Mouse (Mus musculus): Measurements from ENCODE around the gene Tnfrsf1a. TPM values are rescaled to one million over a fixed set of nuclear protein-coding genes. Genes with fewer than 3 reads are reported as not detected.
A peak's percentile ranks its signal among the peaks of the same experiment; 100 is the strongest.

Tnfrsf1a gene
- polyA plus RNA-seq, 1 experiment from 2014 or later = 24.0 TPM

DNA sequence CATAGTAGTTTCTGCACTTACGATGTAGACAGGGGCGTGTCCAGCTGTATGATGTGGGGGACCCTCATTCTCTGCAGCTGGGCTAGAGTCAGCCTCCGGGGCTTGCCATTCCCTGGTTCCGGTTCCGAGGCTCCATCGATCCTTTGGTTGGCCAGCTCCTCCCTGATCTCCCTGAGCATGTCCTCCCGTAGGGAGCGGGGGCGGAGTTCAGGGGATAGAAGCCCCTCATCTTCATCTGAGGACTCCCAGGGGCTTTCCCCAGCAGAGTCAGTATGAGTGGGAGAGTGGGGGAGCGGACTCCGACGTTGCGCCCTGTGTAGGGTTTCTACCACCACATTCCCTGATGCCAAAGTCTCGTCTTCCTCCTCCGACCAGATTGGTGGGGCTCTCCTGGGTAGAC lies 13.9 kb downstream of the Tnfrsf1a start:
- H3K9ac ChIP-seq (ENCODE audit: low read length) = no peak overlapping the region
- peaks cover 27% of the 10 kb centered on the region for H3K27me3 ChIP-seq (ENCODE audit: control insufficient read depth, insufficient read depth, low read length)
- no peak for ATAC-seq (replicated peaks; ENCODE audit: low FRiP score)
- no peak overlapping the region for H3K4me3 ChIP-seq (ENCODE audit: low read depth, low read length)
- H3K9me3 ChIP-seq (ENCODE audit: control insufficient read depth, low read length) = no peaks in the 10 kb centered on the region
- no peak overlapping the region for H3K27ac ChIP-seq (ENCODE audit: low read depth, low read length)
- H3K4me2 ChIP-seq (ENCODE audit: low read depth, low read length, severe bottlenecking) = peak overlapping the region; percentile 1; the same call in 1 of the 2 replicates
- H3K4me1 ChIP-seq (replicated peaks; ENCODE audit: control insufficient read depth, insufficient read depth, low read length) = peaks cover 6% of the 10 kb centered on the region; the same call in 1 of the 2 replicates
- WGBS = 13% methylated on average over 15 of the region's 15 CpGs
- no peaks in the 10 kb centered on the region for H3K36me3 ChIP-seq (ENCODE audit: control insufficient read depth, insufficient read depth, low read length)
- no peak for DNase-seq (ENCODE audit: low spot score)

DNA sequence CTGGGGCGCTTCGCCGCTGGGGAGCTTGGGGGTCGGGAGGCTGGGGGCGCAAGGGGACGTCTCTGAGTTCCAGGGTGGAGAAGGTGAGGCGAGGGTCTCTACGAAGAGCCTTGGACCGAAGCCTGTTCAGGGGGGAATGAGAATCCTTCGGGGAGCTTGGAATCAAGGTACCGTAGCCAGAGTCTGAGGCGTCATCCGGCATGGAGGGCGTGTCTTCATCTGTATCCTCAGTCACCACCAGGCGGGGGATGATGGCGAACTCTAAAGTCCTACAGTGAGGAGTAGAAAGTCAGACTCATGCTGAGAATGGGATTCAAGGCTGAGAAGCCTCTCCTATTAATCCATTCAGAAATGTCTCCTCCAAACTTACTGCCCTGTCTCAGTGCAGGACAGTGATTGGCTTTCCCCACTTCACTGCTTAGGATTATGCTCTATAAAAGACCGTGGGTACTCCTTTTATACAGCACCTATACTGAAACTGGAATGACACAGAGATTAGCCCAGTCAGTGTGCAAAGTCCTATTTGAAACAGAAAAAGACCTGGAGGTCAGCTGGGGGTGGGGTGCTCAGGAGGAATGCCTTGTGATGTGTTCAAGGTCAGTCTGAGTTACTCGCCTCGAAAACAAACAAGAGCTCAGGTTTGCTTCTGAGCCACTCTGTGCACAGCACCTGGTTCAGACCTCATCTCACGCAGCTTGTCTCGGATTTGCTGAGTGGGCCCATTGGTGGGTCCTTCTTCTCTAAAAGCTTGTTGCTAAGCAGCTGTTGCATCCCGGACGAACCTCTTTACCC lies 14.5 kb downstream of the Tnfrsf1a start:
- no peak for DNase-seq (ENCODE audit: low spot score)
- H3K27ac ChIP-seq (ENCODE audit: low read depth, low read length) = no peak overlapping the region

DNA sequence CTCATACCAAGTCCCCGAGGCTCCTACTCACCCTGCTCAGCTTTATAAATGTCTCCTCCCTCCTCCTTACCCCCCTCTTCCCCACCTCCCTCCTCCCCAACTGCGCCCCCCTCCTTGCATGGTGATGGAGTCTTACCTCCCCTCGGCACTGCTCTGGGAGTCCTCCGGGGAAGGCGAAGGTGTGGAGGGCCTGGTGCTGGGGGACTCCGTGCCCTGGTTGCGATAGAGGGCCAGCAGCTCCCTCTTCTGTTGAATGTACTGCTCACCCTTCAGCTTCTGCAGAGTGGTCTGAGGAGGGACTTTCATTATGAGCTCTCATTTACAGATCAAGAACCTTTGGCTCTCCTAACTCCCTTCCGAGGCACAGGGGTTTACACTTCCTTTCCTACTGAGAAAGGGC lies 15.3 kb downstream of the Tnfrsf1a start:
- Histone ChIP-seq H3K4me1 (replicated peaks; ENCODE audit: control insufficient read depth, insufficient read depth, low read length) (peaks cover 6% of the 10 kb centered on the region; the same call in 1 of the 2 replicates), H3K27me3 (ENCODE audit: control insufficient read depth, insufficient read depth, low read length) (peaks cover 27% of the 10 kb centered on the region), H3K27ac (ENCODE audit: low read depth, low read length) (no peak overlapping the region), H3K4me3 (ENCODE audit: low read depth, low read length) (no peak overlapping the region), H3K9me3 (ENCODE audit: control insufficient read depth, low read length) (no peaks in the 10 kb centered on the region), H3K9ac (ENCODE audit: low read length) (no peak overlapping the region), H3K36me3 (ENCODE audit: control insufficient read depth, insufficient read depth, low read length) (no peaks in the 10 kb centered on the region), H3K4me2 (ENCODE audit: low read depth, low read length, severe bottlenecking) (no peak overlapping the region)
- DNase-seq (ENCODE audit: low spot score) (no peak), ATAC-seq (replicated peaks; ENCODE audit: low FRiP score) (no peak)
- WGBS = 5% methylated on average over 8 of the region's 8 CpGs

More for the DNA sequence above, 14.5 kb downstream of the Tnfrsf1a start:
- Histone ChIP-seq H3K27me3 (ENCODE audit: control insufficient read depth, insufficient read depth, low read length) (peaks cover 27% of the 10 kb centered on the region), H3K4me2 (ENCODE audit: low read depth, low read length, severe bottlenecking) (peak overlapping the region; percentile 1; the same call in 1 of the 2 replicates), H3K4me3 (ENCODE audit: low read depth, low read length) (no peak overlapping the region), H3K4me1 (replicated peaks; ENCODE audit: control insufficient read depth, insufficient read depth, low read length) (peaks cover 6% of the 10 kb centered on the region; the same call in 1 of the 2 replicates), H3K9ac (ENCODE audit: low read length) (no peak overlapping the region), H3K36me3 (ENCODE audit: control insufficient read depth, insufficient read depth, low read length) (no peaks in the 10 kb centered on the region), H3K9me3 (ENCODE audit: control insufficient read depth, low read length) (no peaks in the 10 kb centered on the region)
- ATAC-seq (replicated peaks; ENCODE audit: low FRiP score) = no peak
- WGBS = 7% methylated on average over 23 of the region's 23 CpGs

- no peak for ATAC-seq (replicated peaks; ENCODE audit: low FRiP score)
- H3K9ac ChIP-seq (ENCODE audit: low read length) = no peak overlapping the region
- no peaks in the 10 kb centered on the region for H3K9me3 ChIP-seq (ENCODE audit: control insufficient read depth, low read length)
- H3K4me1 ChIP-seq (replicated peaks; ENCODE audit: control insufficient read depth, insufficient read depth, low read length) = peaks cover 6% of the 10 kb centered on the region; the same call in 1 of the 2 replicates
- no peak overlapping the region for H3K27ac ChIP-seq (ENCODE audit: low read depth, low read length)
- H3K4me2 ChIP-seq (ENCODE audit: low read depth, low read length, severe bottlenecking) = no peak overlapping the region
- 92% methylated on average over 5 of the region's 5 CpGs for WGBS
- no peak for DNase-seq (ENCODE audit: low spot score)
- H3K27me3 ChIP-seq (ENCODE audit: control insufficient read depth, insufficient read depth, low read length) = peaks cover 25% of the 10 kb centered on the region
- H3K4me3 ChIP-seq (ENCODE audit: low read depth, low read length) = no peak overlapping the region
- H3K36me3 ChIP-seq (ENCODE audit: control insufficient read depth, insufficient read depth, low read length) = no peaks in the 10 kb centered on the region
These were observed 16.4 kb downstream of the Tnfrsf1a start for GRCm38 (mm10) chr6:125365522-125365921.

DNA sequence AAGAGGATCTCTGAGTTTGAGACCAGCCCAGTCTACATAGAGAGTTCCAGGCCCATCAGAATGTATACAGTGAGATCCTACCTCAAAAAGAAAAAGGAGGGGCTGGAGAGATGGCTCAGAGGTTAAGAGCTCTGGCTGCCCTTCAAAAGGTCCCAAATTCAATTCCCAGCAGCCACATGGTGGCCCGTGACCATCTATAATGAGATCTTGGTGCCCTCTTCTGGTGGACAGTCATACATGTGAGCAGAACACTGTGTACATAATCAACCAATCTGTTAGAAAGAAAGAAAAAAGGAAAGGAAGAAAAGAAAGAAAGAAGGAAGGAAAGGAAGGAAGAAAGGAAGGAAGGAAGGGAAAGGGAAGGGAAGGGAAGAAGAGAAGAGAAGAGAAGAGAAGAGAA lies 17.0 kb downstream of the Tnfrsf1a start:
- Histone ChIP-seq H3K9ac (ENCODE audit: low read length) (no peak overlapping the region), H3K4me2 (ENCODE audit: low read depth, low read length, severe bottlenecking) (no peak overlapping the region), H3K36me3 (ENCODE audit: control insufficient read depth, insufficient read depth, low read length) (no peaks in the 10 kb centered on the region), H3K27ac (ENCODE audit: low read depth, low read length) (no peak overlapping the region), H3K4me1 (replicated peaks; ENCODE audit: control insufficient read depth, insufficient read depth, low read length) (peaks cover 6% of the 10 kb centered on the region; the same call in 1 of the 2 replicates), H3K27me3 (ENCODE audit: control insufficient read depth, insufficient read depth, low read length) (peaks cover 21% of the 10 kb centered on the region), H3K4me3 (ENCODE audit: low read depth, low read length) (no peak overlapping the region), H3K9me3 (ENCODE audit: control insufficient read depth, low read length) (no peaks in the 10 kb centered on the region)
- DNase-seq (ENCODE audit: low spot score) (no peak), ATAC-seq (replicated peaks; ENCODE audit: low FRiP score) (no peak)
- WGBS = 69% methylated on average over 1 of the region's 1 CpGs

DNA sequence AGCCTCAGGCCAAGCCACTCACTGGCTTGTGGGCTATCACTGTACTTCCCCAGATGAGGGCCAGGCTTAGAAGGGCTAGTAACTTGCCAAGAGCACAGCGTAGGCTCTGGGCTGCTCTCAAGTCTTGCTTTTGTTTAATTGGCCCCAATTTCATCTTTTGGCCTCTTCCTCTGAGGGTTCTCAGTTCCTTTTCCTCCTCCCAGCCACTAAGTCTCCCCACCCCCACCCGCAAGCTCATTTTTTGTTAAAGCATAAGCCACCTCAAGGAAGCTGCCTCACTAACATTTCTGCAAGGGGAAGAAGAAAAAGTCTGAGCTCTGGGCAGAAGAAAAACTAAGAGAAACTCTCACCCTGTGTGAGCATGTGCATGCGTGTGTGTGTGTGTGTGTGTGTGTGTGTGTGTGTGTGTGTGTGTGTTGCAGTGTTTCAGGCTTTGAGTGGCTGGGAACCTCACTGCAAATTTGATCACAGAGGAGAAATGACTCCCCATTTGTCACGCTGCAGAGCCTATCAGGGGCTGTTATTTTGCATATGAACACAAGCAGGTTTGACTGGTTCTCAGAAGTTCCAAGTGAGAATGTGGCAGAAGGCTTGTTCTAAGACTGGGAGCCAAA lies 18.7 kb downstream of the Tnfrsf1a start:
- H3K36me3 ChIP-seq (ENCODE audit: control insufficient read depth, insufficient read depth, low read length) = no peaks in the 10 kb centered on the region
- no peak for ATAC-seq (replicated peaks; ENCODE audit: low FRiP score)
- H3K4me2 ChIP-seq (ENCODE audit: low read depth, low read length, severe bottlenecking) = no peak overlapping the region
- DNase-seq (ENCODE audit: low spot score) = no peak
- no peaks in the 10 kb centered on the region for H3K9me3 ChIP-seq (ENCODE audit: control insufficient read depth, low read length)
- no peak overlapping the region for H3K9ac ChIP-seq (ENCODE audit: low read length)
- H3K27ac ChIP-seq (ENCODE audit: low read depth, low read length) = no peak overlapping the region
- H3K27me3 ChIP-seq (ENCODE audit: control insufficient read depth, insufficient read depth, low read length) = peaks cover 12% of the 10 kb centered on the region
- no peak overlapping the region for H3K4me3 ChIP-seq (ENCODE audit: low read depth, low read length)
- WGBS = 58% methylated on average over 4 of the region's 4 CpGs
- H3K4me1 ChIP-seq (replicated peaks; ENCODE audit: control insufficient read depth, insufficient read depth, low read length) = peaks cover 2% of the 10 kb centered on the region; the same call in 1 of the 2 replicates

- Histone ChIP-seq H3K4me2 (ENCODE audit: low read depth, low read length, severe bottlenecking) (no peak overlapping the region), H3K27me3 (ENCODE audit: control insufficient read depth, insufficient read depth, low read length) (peaks cover 35% of the 10 kb centered on the region), H3K9ac (ENCODE audit: low read length) (no peak overlapping the region), H3K4me3 (ENCODE audit: low read depth, low read length) (no peak overlapping the region), H3K4me1 (replicated peaks; ENCODE audit: control insufficient read depth, insufficient read depth, low read length) (peaks cover 6% of the 10 kb centered on the region; the same call in 1 of the 2 replicates), H3K36me3 (ENCODE audit: control insufficient read depth, insufficient read depth, low read length) (no peaks in the 10 kb centered on the region), H3K9me3 (ENCODE audit: control insufficient read depth, low read length) (no peaks in the 10 kb centered on the region), H3K27ac (ENCODE audit: low read depth, low read length) (no peak overlapping the region)
- ATAC-seq (replicated peaks; ENCODE audit: low FRiP score) (no peak), DNase-seq (ENCODE audit: low spot score) (no peak)
- WGBS = 62% methylated on average over 6 of the region's 6 CpGs
These were observed 27.9 kb downstream of the Tnfrsf1a start for GRCm38 (mm10) chr6:125377042-125377441.

GRCm38 (mm10) chr6:125377582-125378451 lies 28.7 kb downstream of the Tnfrsf1a start:
- Histone ChIP-seq H3K4me2 (ENCODE audit: low read depth, low read length, severe bottlenecking) (0 out of 2 replicates have a peak overlapping the region, but pooled peaks have one; percentile 15), H3K4me1 (replicated peaks; ENCODE audit: control insufficient read depth, insufficient read depth, low read length) (peaks cover 6% of the 10 kb centered on the region; the same call in 1 of the 2 replicates), H3K4me3 (ENCODE audit: low read depth, low read length) (no peak overlapping the region), H3K27ac (ENCODE audit: low read depth, low read length) (no peak overlapping the region), H3K9ac (ENCODE audit: low read length) (no peak overlapping the region), H3K9me3 (ENCODE audit: control insufficient read depth, low read length) (no peaks in the 10 kb centered on the region), H3K27me3 (ENCODE audit: control insufficient read depth, insufficient read depth, low read length) (peaks cover 35% of the 10 kb centered on the region), H3K36me3 (ENCODE audit: control insufficient read depth, insufficient read depth, low read length) (no peaks in the 10 kb centered on the region)
- no peak for ATAC-seq (replicated peaks; ENCODE audit: low FRiP score)
- no peak for DNase-seq (ENCODE audit: low spot score)
- WGBS = 36% methylated on average over 16 of the region's 16 CpGs
